In genomic region chr6:115901062-115901461, GRCm38 (mm10) we compare ENCODE assay signal across 8 mouse cellular contexts. TPM values are rescaled to one million over a fixed set of nuclear protein-coding genes. Genes with fewer than 3 reads are reported as not detected.
DNase-seq lines count a peak whose midpoint lies in the region; ATAC-seq and TF ChIP-seq lines count a peak whose summit lies in the region.
"Had no signal": no experiment of that assay in that cellular context is flagged by ENCODE, and none has a peak within 500 bp of the region (broad histone marks: within the 10 kb centered on the region; RNA-seq: fewer than 3 reads in every experiment).

No protein-coding gene starts in this region.

- no peak overlapping the region for H3K4me3 ChIP-seq in heart, adult 2 months
- no peak overlapping the region for H3K4me3 ChIP-seq in midbrain, embryonic 15.5 days
- H3K4me3 ChIP-seq in spleen, adult 2 months (ENCODE audit: extremely low read depth, insufficient read depth, insufficient read length): no peak overlapping the region
- H3K4me3 ChIP-seq: liver, embryonic 13.5 days had no signal

- H3K4me2 ChIP-seq in midbrain, embryonic 15.5 days: no peak overlapping the region
- H3K4me2 ChIP-seq: liver, embryonic 13.5 days had no signal

- TF ChIP-seq EP300 in heart, adult 2 months (IDR thresholded peaks at IDR 0.05; ENCODE audit: insufficient read depth, low read depth, low read length): peak; percentile 99

- 0% methylated on average over 3 of the region's 3 CpGs for WGBS in heart, adult 2 months
- WGBS in midbrain, embryonic 15.5 days: 28% methylated on average over 3 of the region's 3 CpGs
- 12% methylated on average over 3 of the region's 3 CpGs for WGBS in spleen, adult 2 months

- no peaks in the 10 kb centered on the region; the same call in 1 of the 2 replicates for H3K36me3 ChIP-seq in heart, adult 2 months (ENCODE audit: control insufficient read depth, insufficient read depth, low read length)
- H3K36me3 ChIP-seq in midbrain, embryonic 15.5 days (replicated peaks): peaks cover 16% of the 10 kb centered on the region; the same call in 1 of the 2 replicates
- no peaks in the 10 kb centered on the region for H3K36me3 ChIP-seq in spleen, adult 2 months (ENCODE audit: control insufficient read depth, insufficient read depth, low read length)
- H3K36me3 ChIP-seq: liver, embryonic 13.5 days had no signal

- TF ChIP-seq POLR2A in heart, adult 2 months (IDR thresholded peaks at IDR 0.05; ENCODE audit: insufficient read depth, low read depth, low read length): no peak
- no peak for TF ChIP-seq POLR2A in spleen, adult 2 months (IDR thresholded peaks at IDR 0.05; ENCODE audit: low read depth, low read length)

- no peaks in the 10 kb centered on the region for H3K9me3 ChIP-seq in midbrain, embryonic 15.5 days
- H3K9me3 ChIP-seq: liver, embryonic 13.5 days had no signal

- H3K27ac ChIP-seq in heart, adult 2 months: peak overlapping the region; percentile 94
- no peak overlapping the region for H3K27ac ChIP-seq in midbrain, embryonic 15.5 days
- no peak overlapping the region for H3K27ac ChIP-seq in spleen, adult 2 months (ENCODE audit: insufficient read depth, low read length)
- H3K27ac ChIP-seq: liver, embryonic 13.5 days had no signal

- H3K9ac ChIP-seq in heart, adult 2 months (ENCODE audit: low read depth, low read length): no peak overlapping the region
- no peak overlapping the region for H3K9ac ChIP-seq in midbrain, embryonic 15.5 days
- H3K9ac ChIP-seq: liver, embryonic 13.5 days had no signal

- ATAC-seq in midbrain, embryonic 15.5 days (replicated peaks): peak; percentile 78

- H3K4me1 ChIP-seq in heart, adult 2 months (ENCODE audit: control insufficient read depth, insufficient read depth, low read length): peaks cover 35% of the 10 kb centered on the region
- H3K4me1 ChIP-seq in midbrain, embryonic 15.5 days: peaks cover 4% of the 10 kb centered on the region; the same call in 1 of the 2 replicates
- peaks cover 2% of the 10 kb centered on the region; the same call in 1 of the 2 replicates for H3K4me1 ChIP-seq in spleen, adult 2 months (ENCODE audit: control insufficient read depth, insufficient read depth, insufficient read length)

- intact Hi-C loops in heart, adult 2 months (cut with DNase I): loop anchor here (1.0 to 5.0 kb wide), 3 partner anchors 61 to 228 kb away; no protein-coding TSS in a partner anchor
- intact Hi-C loops in left cerebral cortex, postnatal 36 days (cut with DNase I): loop anchor here (2.0 to 10.0 kb wide), 5 partner anchors 46 to 241 kb away; partner anchors contain the start of genes Ift122, Mbd4 and Plxnd1

- no peak; the same call in none of the 2 replicates for TF ChIP-seq CTCF in heart, adult 2 months (IDR thresholded peaks at IDR 0.05)
- peak; percentile 79; the same call in 1 of the 2 replicates for TF ChIP-seq CTCF in spleen, adult 2 months (IDR thresholded peaks at IDR 0.05; ENCODE audit: extremely low read depth, insufficient read depth, insufficient read length, insufficient replicate concordance)

- H3K27me3 ChIP-seq in heart, adult 2 months (ENCODE audit: control insufficient read depth, insufficient read depth, low read length): no peaks in the 10 kb centered on the region
- H3K27me3 ChIP-seq in midbrain, embryonic 15.5 days (replicated peaks): no peaks in the 10 kb centered on the region
- H3K27me3 ChIP-seq in spleen, adult 2 months (ENCODE audit: control insufficient read depth, insufficient read depth, low read length): no peaks in the 10 kb centered on the region
- H3K27me3 ChIP-seq: liver, embryonic 13.5 days had no signal

- DNase-seq in adrenal gland, postnatal 25 days: peak; percentile 78
- DNase-seq in embryo, embryonic 11 days: peak; percentile 74
- DNase-seq in heart, adult 2 months: peak; percentile 81 to 86
- DNase-seq in kidney, adult 18-20 months: peak; percentile 75
- peak; percentile 74 for DNase-seq in left cerebral cortex, postnatal 36 days (ENCODE audit: low spot score in 2 of 2)
- DNase-seq in spleen, adult 2 months (ENCODE audit: low read depth in 1 of 2, low spot score in 2 of 2): peak in 1 of 2 experiments; percentile 55
- DNase-seq: liver, embryonic 13.5 days had no signal

- H3K79me2 ChIP-seq in heart, adult 2 months (replicated peaks; ENCODE audit: control insufficient read depth, insufficient read depth, low read length): no peaks in the 10 kb centered on the region

RNA-seq across cellular contexts. Expression of gene Rho, which starts 30.5 kb away (rescaled TPM):
- total RNA-seq in adrenal gland, postnatal 25 days (2021): 0.94 and 1.9 TPM in 2 replicates
- total RNA-seq in heart, adult 2 months (2021): under 1 TPM in 1 of 2 experiments, not detected in 1; 0.23 TPM
- polyA plus RNA-seq in heart, adult 2 months (2012; rRNA removed): 0.44 and 1.3 TPM in 2 replicates
- under 1 TPM; 0.17 to 0.70 TPM for total RNA-seq in left cerebral cortex, postnatal 36 days (2021)
- polyA plus RNA-seq in midbrain, embryonic 15.5 days (2015; fragmentation: Nextera tagmentation; extraction: Ambion mirVana): 0.18 and 0.49 TPM in 2 replicates
- 0.16 and 0.37 TPM in 2 replicates for polyA plus RNA-seq in spleen, adult 2 months (2012; rRNA removed)
- polyA plus RNA-seq: liver, embryonic 13.5 days had no signal

RNA-seq across cellular contexts. Expression of gene H1foo, which starts 43.7 kb away (rescaled TPM):
- total RNA-seq in adrenal gland, postnatal 25 days (2021): not detected in 2 replicates
- not detected for total RNA-seq in heart, adult 2 months (2021)
- polyA plus RNA-seq in heart, adult 2 months (2012; rRNA removed): not detected in 2 replicates
- total RNA-seq in left cerebral cortex, postnatal 36 days (2021): not detected
- not detected in 2 replicates for polyA plus RNA-seq in midbrain, embryonic 15.5 days (2015; fragmentation: Nextera tagmentation; extraction: Ambion mirVana)
- polyA plus RNA-seq in spleen, adult 2 months (2012; rRNA removed): not detected in 2 replicates
- polyA plus RNA-seq: liver, embryonic 13.5 days had no signal

RNA-seq across cellular contexts. Expression of gene Ift122, which starts 47.8 kb away (rescaled TPM):
- 19.2 and 22.2 TPM in 2 replicates for total RNA-seq in adrenal gland, postnatal 25 days (2021)
- 1 to 10 TPM; 6.6 to 7.3 TPM for total RNA-seq in heart, adult 2 months (2021)
- 12.8 and 15.2 TPM in 2 replicates for polyA plus RNA-seq in heart, adult 2 months (2012; rRNA removed)
- total RNA-seq in left cerebral cortex, postnatal 36 days (2021): 10 to 100 TPM; 27.0 to 31.0 TPM
- polyA plus RNA-seq in midbrain, embryonic 15.5 days (2015; fragmentation: Nextera tagmentation; extraction: Ambion mirVana): 33.1 and 34.4 TPM in 2 replicates
- polyA plus RNA-seq in spleen, adult 2 months (2012; rRNA removed): 4.5 and 4.6 TPM in 2 replicates

RNA-seq across cellular contexts. Expression of gene Mbd4, which starts 47.9 kb away (rescaled TPM):
- total RNA-seq in adrenal gland, postnatal 25 days (2021): 4.0 and 4.8 TPM in 2 replicates
- total RNA-seq in heart, adult 2 months (2021): 1 to 10 TPM in 1 of 2 experiments, under 1 TPM in 1; 0.93 to 1.5 TPM
- 1.2 and 1.5 TPM in 2 replicates for polyA plus RNA-seq in heart, adult 2 months (2012; rRNA removed)
- total RNA-seq in left cerebral cortex, postnatal 36 days (2021): 1 to 10 TPM; 8.2 to 9.0 TPM
- 9.4 and 11.7 TPM in 2 replicates for polyA plus RNA-seq in midbrain, embryonic 15.5 days (2015; fragmentation: Nextera tagmentation; extraction: Ambion mirVana)
- polyA plus RNA-seq in spleen, adult 2 months (2012; rRNA removed): 3.2 and 3.5 TPM in 2 replicates
